Mouse (Mus musculus) liver, embryonic 13.5 days (tissue): ENCODE measurements around the gene Herc2. TPM values are rescaled to one million over a fixed set of nuclear protein-coding genes. Genes with fewer than 3 reads are reported as not detected.

Source experiments
- ATAC-seq: fragments of 200-750 bp; cut with Nextera tagmentation; 2 replicates; pipeline ENCODE4 v1.8.0; 2017; ENCODE audit warnings: low read depth, mild to moderate bottlenecking, moderate number of reproducible peaks, moderate library complexity
- DNase-seq: peaks from one replicate; pipeline ENCODE4 v3.0.0; 2022
- H3K27ac ChIP-seq: fragments of 300-500 bp; sonication (generic); 2 replicates; pipeline ENCODE4 v1.5.1; 2015; ENCODE audit warnings: moderate library complexity, mild to moderate bottlenecking, inconsistent platforms
- H3K27me3 ChIP-seq: fragments of 300-500 bp; sonication (generic); 2 replicates; pipeline ENCODE4 v1.6.1; 2015; ENCODE audit warnings: mild to moderate bottlenecking, inconsistent platforms
- H3K36me3 ChIP-seq: fragments of 300-500 bp; sonication (generic); 2 replicates; pipeline ENCODE4 v1.6.1; 2015; ENCODE audit warnings: mild to moderate bottlenecking, inconsistent platforms
- H3K4me1 ChIP-seq: fragments of 300-500 bp; sonication (generic); replicated peaks from 2 replicates; pipeline ENCODE4 v1.6.1; 2015; ENCODE audit warnings: inconsistent platforms
- H3K4me2 ChIP-seq: fragments of 300-500 bp; sonication (generic); 2 replicates; pipeline ENCODE4 v1.6.1; 2015; ENCODE audit warnings: inconsistent platforms, mild to moderate bottlenecking, moderate library complexity
- H3K4me3 ChIP-seq: fragments of 300-500 bp; sonication (generic); replicated peaks from 2 replicates; pipeline ENCODE4 v1.5.1; 2015; ENCODE audit warnings: mild to moderate bottlenecking, inconsistent platforms
- H3K9ac ChIP-seq: fragments of 300-500 bp; sonication (generic); 2 replicates; pipeline ENCODE4 v1.6.1; 2015; ENCODE audit warnings: mild to moderate bottlenecking, inconsistent platforms
- H3K9me3 ChIP-seq: fragments of 300-500 bp; sonication (generic); replicated peaks from 2 replicates; pipeline ENCODE4 v1.6.1; 2016; ENCODE audit warnings: inconsistent platforms
- WGBS: fragments of 180-500 bp; shearing (Covaris S2); methylation state at CpG from one replicate; pipeline ENCODE4 v1.1.7; 2015; ENCODE audit not compliant: insufficient replicate concordance; 5-methylcytosine and 5-hydroxymethylcytosine counted together
- polyA plus RNA-seq: library from polyadenylated mRNA; unstranded; fragments of >200 nt; fragmentation: Nextera tagmentation; extraction: Ambion mirVana; gene quantifications from 2 replicates; pipeline ENCODE4 v1.2.1, GENCODE M21; 2015

Herc2 gene
- polyA plus RNA-seq, 1 experiment from 2014 or later: 15.7 TPM

GRCm38 (mm10) chr7:56201483-56202218, 151.7 kb downstream of the Herc2 start:
- no peak overlapping the region for H3K9ac ChIP-seq
- no peak overlapping the region for H3K27ac ChIP-seq
- 82% methylated on average over 10 of the region's 10 CpGs for WGBS
- ATAC-seq: peak; percentile 67
- H3K4me2 ChIP-seq: no peak overlapping the region
- no peak for DNase-seq
- no peaks in the 10 kb centered on the region for H3K27me3 ChIP-seq
- no peak overlapping the region for H3K4me3 ChIP-seq
- H3K4me1 ChIP-seq: no peaks in the 10 kb centered on the region; the same call in 1 of the 2 replicates
- H3K9me3 ChIP-seq: no peaks in the 10 kb centered on the region
- H3K36me3 ChIP-seq: peaks cover 89% of the 10 kb centered on the region

GRCm38 (mm10) chr7:56202843-56203242, 152.8 kb downstream of the Herc2 start:
- ATAC-seq (no peak), DNase-seq (no peak)
- no peak overlapping the region for H3K4me3 ChIP-seq
- peaks cover 84% of the 10 kb centered on the region for H3K36me3 ChIP-seq
- H3K4me2 ChIP-seq: no peak overlapping the region
- 92% methylated on average over 3 of the region's 3 CpGs for WGBS
- H3K27me3 ChIP-seq: no peaks in the 10 kb centered on the region
- no peak overlapping the region for H3K9ac ChIP-seq
- no peak overlapping the region for H3K27ac ChIP-seq
- H3K9me3 ChIP-seq: no peaks in the 10 kb centered on the region
- no peaks in the 10 kb centered on the region; the same call in 1 of the 2 replicates for H3K4me1 ChIP-seq

- H3K27me3 ChIP-seq: no peaks in the 10 kb centered on the region
- H3K4me2 ChIP-seq: no peak overlapping the region
- no peak for ATAC-seq
- WGBS: 90% methylated on average over 2 of the region's 2 CpGs
- no peak overlapping the region for H3K9ac ChIP-seq
- H3K36me3 ChIP-seq: peaks cover 81% of the 10 kb centered on the region
- H3K4me1 ChIP-seq: no peaks in the 10 kb centered on the region; the same call in 1 of the 2 replicates
- no peak overlapping the region for H3K27ac ChIP-seq
- H3K4me3 ChIP-seq: no peak overlapping the region
- no peaks in the 10 kb centered on the region for H3K9me3 ChIP-seq
- DNase-seq: no peak
Observed at GRCm38 (mm10) chr7:56203286-56203685, 153.3 kb downstream of the Herc2 start.

- Histone ChIP-seq H3K27ac (no peak overlapping the region), H3K36me3 (peaks cover 76% of the 10 kb centered on the region), H3K9me3 (no peaks in the 10 kb centered on the region), H3K4me3 (no peak overlapping the region), H3K4me1 (no peaks in the 10 kb centered on the region; the same call in 1 of the 2 replicates), H3K9ac (no peak overlapping the region), H3K27me3 (no peaks in the 10 kb centered on the region), H3K4me2 (no peak overlapping the region)
- ATAC-seq (no peak), DNase-seq (no peak)
- 77% methylated on average over 3 of the region's 3 CpGs for WGBS
Observed at GRCm38 (mm10) chr7:56204877-56205276, 154.9 kb downstream of the Herc2 start.

GRCm38 (mm10) chr7:56220811-56221210, 170.8 kb downstream of the Herc2 start:
- ATAC-seq (no peak), DNase-seq (no peak)
- H3K9me3 ChIP-seq: no peaks in the 10 kb centered on the region
- 86% methylated on average over 6 of the region's 6 CpGs for WGBS
- H3K27ac ChIP-seq: no peak overlapping the region
- H3K27me3 ChIP-seq: no peaks in the 10 kb centered on the region
- H3K9ac ChIP-seq: no peak overlapping the region
- no peak overlapping the region for H3K4me3 ChIP-seq
- peaks cover 88% of the 10 kb centered on the region for H3K36me3 ChIP-seq
- H3K4me2 ChIP-seq: no peak overlapping the region
- no peaks in the 10 kb centered on the region for H3K4me1 ChIP-seq

GRCm38 (mm10) chr7:56235794-56236423, 185.9 kb downstream of the Herc2 start:
- Histone ChIP-seq H3K4me3 (no peak overlapping the region), H3K36me3 (peaks cover 15% of the 10 kb centered on the region), H3K9me3 (no peaks in the 10 kb centered on the region), H3K9ac (no peak overlapping the region), H3K27ac (no peak overlapping the region), H3K4me1 (no peaks in the 10 kb centered on the region), H3K27me3 (no peaks in the 10 kb centered on the region), H3K4me2 (no peak overlapping the region)
- WGBS: 49% methylated on average over 5 of the region's 5 CpGs
- ATAC-seq: no peak
- no peak for DNase-seq

- Histone ChIP-seq H3K9ac (no peak overlapping the region), H3K36me3 (peaks cover 11% of the 10 kb centered on the region; the same call in 1 of the 2 replicates), H3K27ac (no peak overlapping the region), H3K9me3 (no peaks in the 10 kb centered on the region), H3K4me1 (no peaks in the 10 kb centered on the region), H3K4me2 (no peak overlapping the region), H3K4me3 (no peak overlapping the region), H3K27me3 (no peaks in the 10 kb centered on the region)
- 69% methylated on average over 3 of the region's 3 CpGs for WGBS
- DNase-seq (no peak), ATAC-seq (no peak)
Observed at GRCm38 (mm10) chr7:56236617-56237016, 186.6 kb downstream of the Herc2 start.

GRCm38 (mm10) chr7:56239543-56239942, 189.5 kb downstream of the Herc2 start, which contains the start of gene Oca2:
Gene Oca2 (plus strand): TSS chr7:56239760.
- no peak within 1 kb of the TSS for H3K4me2 ChIP-seq
- ATAC-seq: no peak
- no peak within 1 kb of the TSS for H3K4me3 ChIP-seq
- H3K9ac ChIP-seq: no peak within 1 kb of the TSS
- no peaks in the 10 kb centered on the region for H3K36me3 ChIP-seq
- no peak within 1 kb of the TSS for H3K27ac ChIP-seq
- no peaks in the 10 kb centered on the region for H3K27me3 ChIP-seq
- H3K9me3 ChIP-seq: no peaks in the 10 kb centered on the region
- H3K4me1 ChIP-seq: no peaks in the 10 kb centered on the region
- 30% methylated on average over 3 of the region's 3 CpGs for WGBS
- no peak for DNase-seq

GRCm38 (mm10) chr7:56254568-56254967, 204.6 kb downstream of the Herc2 start:
- Histone ChIP-seq H3K9ac (no peak overlapping the region), H3K27ac (no peak overlapping the region), H3K36me3 (no peaks in the 10 kb centered on the region), H3K4me3 (no peak overlapping the region), H3K27me3 (no peaks in the 10 kb centered on the region), H3K4me2 (no peak overlapping the region), H3K4me1 (no peaks in the 10 kb centered on the region), H3K9me3 (no peaks in the 10 kb centered on the region)
- 74% methylated on average over 10 of the region's 10 CpGs for WGBS
- ATAC-seq (no peak), DNase-seq (no peak)

- DNase-seq: no peak
- ATAC-seq: no peak
- WGBS: 63% methylated on average over 3 of the region's 3 CpGs
- Histone ChIP-seq H3K9ac (no peak overlapping the region), H3K4me2 (no peak overlapping the region), H3K27me3 (no peaks in the 10 kb centered on the region), H3K27ac (no peak overlapping the region), H3K4me1 (no peaks in the 10 kb centered on the region), H3K9me3 (no peaks in the 10 kb centered on the region), H3K4me3 (no peak overlapping the region), H3K36me3 (no peaks in the 10 kb centered on the region)
Observed at GRCm38 (mm10) chr7:56257875-56258441, 208.0 kb downstream of the Herc2 start.

GRCm38 (mm10) chr7:56277506-56277905, 227.5 kb downstream of the Herc2 start:
- no peak overlapping the region for H3K4me2 ChIP-seq
- no peaks in the 10 kb centered on the region for H3K27me3 ChIP-seq
- H3K9ac ChIP-seq: no peak overlapping the region
- DNase-seq: no peak
- H3K4me3 ChIP-seq: no peak overlapping the region
- no peak overlapping the region for H3K27ac ChIP-seq
- H3K36me3 ChIP-seq: no peaks in the 10 kb centered on the region
- no peak for ATAC-seq
- H3K4me1 ChIP-seq: no peaks in the 10 kb centered on the region
- no peaks in the 10 kb centered on the region for H3K9me3 ChIP-seq
- WGBS: 63% methylated on average over 2 of the region's 2 CpGs
